Mouse (Mus musculus) neural tube, embryonic 12.5 days (tissue): ENCODE measurements around the gene Ndrg2. TPM values are rescaled to one million over a fixed set of nuclear protein-coding genes. Genes with fewer than 3 reads are reported as not detected.

Source experiments
- ATAC-seq: fragments of 200-750 bp; cut with Nextera tagmentation; 2 replicates; pipeline ENCODE4 v1.8.0; 2017; ENCODE audit warnings: low read depth, mild to moderate bottlenecking, moderate TSS enrichment, moderate library complexity; ENCODE audit not compliant: low FRiP score
- H3K27ac ChIP-seq: fragments of 300-500 bp; sonication (generic); 2 replicates; pipeline ENCODE4 v1.5.1; 2016
- H3K27me3 ChIP-seq: fragments of 300-500 bp; sonication (generic); replicated peaks from 2 replicates; pipeline ENCODE4 v1.6.1; 2016; ENCODE audit warnings: mild to moderate bottlenecking
- H3K36me3 ChIP-seq: fragments of 300-500 bp; sonication (generic); 2 replicates; pipeline ENCODE4 v1.6.1; 2016; ENCODE audit warnings: mild to moderate bottlenecking
- H3K4me1 ChIP-seq: fragments of 300-500 bp; sonication (generic); 2 replicates; pipeline ENCODE4 v1.6.1; 2016
- H3K4me2 ChIP-seq: fragments of 300-500 bp; sonication (generic); replicated peaks from 2 replicates; pipeline ENCODE4 v1.6.1; 2016; ENCODE audit warnings: mild to moderate bottlenecking
- H3K4me3 ChIP-seq: fragments of 300-500 bp; sonication (generic); 2 replicates; pipeline ENCODE4 v1.5.1; 2016
- H3K9ac ChIP-seq: fragments of 300-500 bp; sonication (generic); 2 replicates; pipeline ENCODE4 v1.6.1; 2016; ENCODE audit warnings: mild to moderate bottlenecking
- H3K9me3 ChIP-seq: fragments of 300-500 bp; sonication (generic); 2 replicates; pipeline ENCODE4 v1.6.1; 2016; ENCODE audit warnings: mild to moderate bottlenecking
- WGBS: fragments of 180-500 bp; shearing (Covaris S2); methylation state at CpG from one replicate; pipeline ENCODE4 v1.1.7; 2016; 5-methylcytosine and 5-hydroxymethylcytosine counted together
- polyA plus RNA-seq: library from polyadenylated mRNA; unstranded; fragments of >200 nt; fragmentation: Nextera tagmentation; extraction: Ambion mirVana; gene quantifications from 2 replicates; pipeline ENCODE4 v1.2.1, GENCODE M21; 2016

Gene Ndrg2
- polyA plus RNA-seq, 1 experiment from 2014 or later = 37.5 TPM

DNA sequence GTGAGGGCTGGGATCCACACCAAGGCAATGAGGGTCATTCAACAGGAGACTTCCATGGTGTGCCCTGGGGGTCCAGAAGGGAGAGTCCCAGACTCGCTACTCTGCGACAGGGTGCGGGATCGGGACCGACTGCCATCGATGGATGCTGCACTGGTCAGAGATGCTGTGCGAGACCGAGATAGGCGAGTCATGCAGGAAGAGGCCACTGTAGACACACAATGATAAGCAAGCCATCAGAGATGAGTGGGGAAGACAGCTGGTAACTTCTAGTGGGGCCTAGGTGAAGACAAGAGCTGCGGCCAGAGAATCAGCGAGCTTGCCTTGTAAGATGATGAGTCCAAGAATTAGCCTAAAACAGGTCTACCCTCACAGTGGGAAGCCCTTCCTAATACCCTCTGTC lies 7.9 kb downstream of the Ndrg2 start:
- H3K27ac ChIP-seq = no peak overlapping the region
- H3K36me3 ChIP-seq = no peaks in the 10 kb centered on the region
- peaks cover 3% of the 10 kb centered on the region; the same call in 1 of the 2 replicates for H3K27me3 ChIP-seq
- WGBS = 92% methylated on average over 11 of the region's 11 CpGs
- H3K4me3 ChIP-seq = no peak overlapping the region
- ATAC-seq = no peak
- no peaks in the 10 kb centered on the region for H3K4me1 ChIP-seq
- H3K4me2 ChIP-seq = no peak overlapping the region
- H3K9ac ChIP-seq = no peak overlapping the region
- H3K9me3 ChIP-seq = no peaks in the 10 kb centered on the region

DNA sequence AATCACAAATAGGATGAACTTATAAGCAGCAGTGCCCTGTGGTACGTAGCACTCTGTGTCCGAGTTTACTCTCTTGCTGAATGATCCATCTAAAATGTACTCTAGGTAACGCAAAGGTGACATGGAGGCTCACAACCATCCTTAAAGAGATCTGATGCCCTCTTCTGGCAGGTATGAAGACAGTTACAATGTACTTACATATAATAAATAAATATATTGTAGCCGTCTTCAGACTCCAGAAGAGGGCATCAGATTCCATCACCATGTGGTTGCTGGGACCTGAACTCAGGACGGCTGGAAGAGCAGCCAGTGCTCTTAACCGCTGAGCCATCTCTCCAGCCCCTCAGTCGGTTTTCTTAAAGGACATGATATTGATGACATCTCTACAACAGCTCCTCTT lies 9.3 kb downstream of the Ndrg2 start:
- ATAC-seq = no peak
- 71% methylated on average over 7 of the region's 7 CpGs for WGBS
- H3K36me3 ChIP-seq = no peaks in the 10 kb centered on the region
- no peaks in the 10 kb centered on the region for H3K27me3 ChIP-seq
- no peak overlapping the region for H3K9ac ChIP-seq
- no peak overlapping the region for H3K4me3 ChIP-seq
- no peaks in the 10 kb centered on the region for H3K4me1 ChIP-seq
- no peak overlapping the region for H3K4me2 ChIP-seq
- no peak overlapping the region for H3K27ac ChIP-seq
- no peaks in the 10 kb centered on the region for H3K9me3 ChIP-seq

DNA sequence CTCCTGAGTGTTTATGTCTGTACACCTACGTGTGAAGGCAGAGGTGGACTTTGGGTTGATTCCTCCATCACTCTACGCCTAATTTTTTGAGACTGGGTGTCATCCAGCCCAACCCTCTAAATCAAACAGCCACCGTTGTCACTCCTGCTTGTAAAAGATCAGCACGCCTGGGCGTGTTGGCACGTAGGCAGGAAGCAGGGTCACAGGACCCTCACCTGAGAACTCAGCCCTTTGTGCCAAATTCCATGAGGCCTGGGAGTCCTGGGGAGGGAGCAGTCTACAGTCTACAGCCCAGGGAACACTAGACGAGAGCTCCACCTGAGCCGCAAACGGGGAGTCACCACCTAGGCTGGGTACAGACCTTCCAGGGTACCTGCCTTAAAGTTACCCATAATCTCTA lies 10.2 kb downstream of the Ndrg2 start:
- H3K4me1 ChIP-seq = no peaks in the 10 kb centered on the region
- 0 out of 2 replicates have a peak, but pooled peaks have one; percentile 29 for ATAC-seq
- no peaks in the 10 kb centered on the region for H3K9me3 ChIP-seq
- H3K4me2 ChIP-seq = no peak overlapping the region
- WGBS = 89% methylated on average over 9 of the region's 9 CpGs
- H3K9ac ChIP-seq = no peak overlapping the region
- H3K27ac ChIP-seq = no peak overlapping the region
- H3K27me3 ChIP-seq = no peaks in the 10 kb centered on the region
- no peak overlapping the region for H3K4me3 ChIP-seq
- no peaks in the 10 kb centered on the region for H3K36me3 ChIP-seq

DNA sequence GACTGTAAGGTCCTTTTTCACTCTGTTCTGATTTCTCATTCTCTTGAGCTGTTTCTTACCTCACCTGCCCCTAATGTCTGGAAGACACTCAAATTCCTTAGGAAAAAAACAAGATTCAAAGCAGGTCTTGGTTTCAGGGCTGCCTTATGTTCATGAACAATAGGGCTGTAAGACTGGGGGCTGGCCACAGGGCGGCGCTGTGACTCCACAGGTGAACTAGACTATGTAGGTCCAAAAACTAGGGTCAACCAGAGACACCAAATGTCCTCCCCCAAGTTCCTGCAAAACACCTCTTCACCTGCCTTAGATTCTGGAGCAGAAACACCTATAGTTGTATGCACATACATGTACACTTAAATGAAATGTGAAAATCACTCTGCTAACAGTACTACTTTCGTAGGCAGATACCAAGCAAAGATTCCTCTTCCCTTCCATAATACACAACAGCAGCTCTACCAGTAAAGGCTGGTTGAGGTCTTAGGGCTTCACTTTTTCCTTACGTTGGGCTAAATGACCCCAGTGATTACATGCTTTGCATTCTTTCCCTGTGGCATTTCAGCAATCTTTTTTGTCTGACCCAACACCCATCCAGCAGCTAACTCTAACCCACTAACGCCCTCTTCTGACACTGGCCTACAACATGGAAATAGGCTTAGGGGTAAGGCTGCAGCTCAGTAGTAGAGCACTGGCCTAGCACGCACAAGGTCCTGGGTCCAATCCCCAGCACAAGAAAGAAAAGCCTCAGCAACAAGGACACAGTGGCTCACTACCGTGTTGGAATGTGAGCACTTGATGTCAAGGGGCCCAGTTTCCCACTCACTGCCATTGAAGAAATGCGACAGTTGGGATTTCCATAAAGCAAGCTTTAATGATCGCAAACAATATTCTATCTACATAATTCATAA lies 10.9 kb downstream of the Ndrg2 start:
- H3K9ac ChIP-seq = no peak overlapping the region
- WGBS = 64% methylated on average over 9 of the region's 9 CpGs
- H3K4me1 ChIP-seq = no peaks in the 10 kb centered on the region
- ATAC-seq = peak; percentile 78
- H3K27me3 ChIP-seq = no peaks in the 10 kb centered on the region
- H3K4me3 ChIP-seq = no peak overlapping the region
- no peaks in the 10 kb centered on the region for H3K9me3 ChIP-seq
- H3K4me2 ChIP-seq = no peak overlapping the region
- H3K36me3 ChIP-seq = no peaks in the 10 kb centered on the region
- H3K27ac ChIP-seq = no peak overlapping the region

DNA sequence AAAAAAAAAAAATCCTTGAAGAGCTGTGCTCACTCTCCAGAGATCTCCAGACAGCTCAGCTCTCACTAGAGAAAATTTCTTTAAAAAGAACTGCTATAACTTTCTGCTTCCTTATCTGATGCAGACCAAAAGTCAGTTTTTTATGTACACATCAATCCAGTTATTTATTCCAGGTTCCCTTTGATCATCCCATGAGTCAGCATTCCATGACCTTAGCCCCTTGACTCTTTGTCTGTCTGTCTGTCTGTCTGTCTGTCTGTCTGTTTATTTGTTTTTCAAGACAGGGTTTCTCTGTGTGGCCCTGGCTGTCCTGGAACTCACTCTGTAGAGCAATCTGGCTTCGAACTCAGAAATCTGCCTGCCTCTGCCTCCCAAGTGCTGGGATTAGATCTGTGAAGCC lies 14.6 kb downstream of the Ndrg2 start:
- 92% methylated on average over 1 of the region's 1 CpGs for WGBS
- H3K9me3 ChIP-seq = no peaks in the 10 kb centered on the region
- H3K27ac ChIP-seq = no peak overlapping the region
- H3K4me2 ChIP-seq = no peak overlapping the region
- no peak overlapping the region for H3K9ac ChIP-seq
- H3K27me3 ChIP-seq = no peaks in the 10 kb centered on the region
- H3K4me1 ChIP-seq = no peaks in the 10 kb centered on the region
- H3K4me3 ChIP-seq = no peak overlapping the region
- no peak for ATAC-seq
- H3K36me3 ChIP-seq = peaks cover 5% of the 10 kb centered on the region; the same call in 1 of the 2 replicates

DNA sequence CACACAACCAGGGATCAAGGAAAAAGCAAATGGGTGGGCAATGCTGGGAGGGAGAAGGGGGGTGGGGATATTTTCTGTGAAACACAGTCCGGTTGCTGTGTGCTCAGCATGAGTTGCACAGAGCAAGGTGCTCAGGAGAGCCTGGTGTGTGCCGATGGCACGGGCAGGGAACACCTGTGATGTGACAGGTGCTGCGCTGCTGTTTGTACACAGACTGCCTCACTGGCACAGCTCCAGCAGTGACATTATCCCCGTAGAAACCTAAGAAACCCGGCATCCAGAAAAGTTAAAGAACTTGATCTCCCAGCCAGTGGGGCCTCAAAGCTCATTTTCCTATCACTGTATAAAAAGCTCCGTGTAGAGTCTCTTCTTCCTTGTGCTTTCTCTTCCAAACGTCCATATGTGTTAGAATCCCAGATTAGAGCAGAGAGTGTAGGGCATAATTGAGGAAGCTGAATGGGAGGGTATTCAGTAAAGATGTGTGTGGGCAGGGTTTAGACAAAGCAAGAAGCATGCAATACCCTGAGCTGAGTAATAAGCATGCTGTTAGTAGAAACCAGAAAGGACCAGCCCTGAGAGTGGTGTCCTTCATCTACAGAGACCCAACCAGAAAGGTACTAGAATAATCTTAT lies 17.3 kb downstream of the Ndrg2 start:
- no peak overlapping the region for H3K4me2 ChIP-seq
- H3K9me3 ChIP-seq = no peaks in the 10 kb centered on the region
- H3K27ac ChIP-seq = no peak overlapping the region
- no peak for ATAC-seq
- no peaks in the 10 kb centered on the region for H3K4me1 ChIP-seq
- H3K4me3 ChIP-seq = no peak overlapping the region
- no peak overlapping the region for H3K9ac ChIP-seq
- peaks cover 15% of the 10 kb centered on the region for H3K36me3 ChIP-seq
- WGBS = 83% methylated on average over 8 of the region's 8 CpGs
- H3K27me3 ChIP-seq = no peaks in the 10 kb centered on the region

DNA sequence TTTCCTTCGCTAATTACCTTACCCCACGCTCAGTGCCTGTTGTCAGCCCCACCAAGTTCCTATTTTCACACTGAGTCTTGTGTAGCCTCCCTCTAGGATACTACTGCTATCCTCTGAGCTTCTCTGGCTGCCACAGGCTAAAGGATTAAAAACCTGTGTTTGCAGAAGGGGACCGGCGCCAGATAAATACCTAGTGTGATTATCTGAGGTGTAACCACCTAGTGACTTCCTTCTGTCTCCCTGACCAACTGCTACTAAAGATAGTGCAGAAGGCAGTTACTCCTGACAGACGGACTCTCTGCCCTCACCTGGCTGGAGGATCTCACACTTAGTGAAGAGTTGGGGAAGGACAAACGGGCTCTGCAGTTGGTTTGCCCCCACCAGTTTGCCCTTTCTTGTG lies 17.9 kb downstream of the Ndrg2 start:
- Histone ChIP-seq H3K4me3 (no peak overlapping the region), H3K9ac (no peak overlapping the region)

DNA sequence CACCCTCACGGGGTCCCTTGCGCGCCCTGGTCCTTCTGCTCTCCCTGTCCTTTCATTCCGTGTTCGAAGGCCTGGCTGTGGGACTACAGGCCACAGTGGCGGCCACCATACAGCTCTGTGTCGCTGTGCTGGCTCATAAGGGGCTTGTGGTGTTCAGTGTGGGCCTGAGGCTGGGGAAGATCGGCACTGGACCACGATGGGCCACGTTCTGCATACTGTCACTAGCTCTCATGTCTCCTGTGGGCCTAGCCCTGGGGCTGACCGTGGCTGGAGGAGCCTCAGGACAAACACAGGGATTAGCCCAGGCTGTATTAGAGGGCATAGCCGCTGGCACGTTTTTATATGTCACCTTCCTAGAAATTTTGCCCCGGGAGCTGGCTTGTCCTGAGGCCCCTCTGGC lies 18.9 kb downstream of the Ndrg2 start:
- Histone ChIP-seq H3K36me3 (peaks cover 30% of the 10 kb centered on the region), H3K4me1 (no peaks in the 10 kb centered on the region), H3K9me3 (no peaks in the 10 kb centered on the region), H3K27me3 (no peaks in the 10 kb centered on the region), H3K4me3 (no peak overlapping the region), H3K27ac (no peak overlapping the region), H3K9ac (no peak overlapping the region), H3K4me2 (no peak overlapping the region)
- 83% methylated on average over 14 of the region's 14 CpGs for WGBS
- no peak for ATAC-seq

More for the DNA sequence above, 17.9 kb downstream of the Ndrg2 start:
- Histone ChIP-seq H3K9me3 (no peaks in the 10 kb centered on the region), H3K4me1 (no peaks in the 10 kb centered on the region), H3K36me3 (peaks cover 21% of the 10 kb centered on the region), H3K27me3 (no peaks in the 10 kb centered on the region), H3K4me2 (no peak overlapping the region), H3K27ac (no peak overlapping the region)
- 86% methylated on average over 6 of the region's 6 CpGs for WGBS
- no peak for ATAC-seq

DNA sequence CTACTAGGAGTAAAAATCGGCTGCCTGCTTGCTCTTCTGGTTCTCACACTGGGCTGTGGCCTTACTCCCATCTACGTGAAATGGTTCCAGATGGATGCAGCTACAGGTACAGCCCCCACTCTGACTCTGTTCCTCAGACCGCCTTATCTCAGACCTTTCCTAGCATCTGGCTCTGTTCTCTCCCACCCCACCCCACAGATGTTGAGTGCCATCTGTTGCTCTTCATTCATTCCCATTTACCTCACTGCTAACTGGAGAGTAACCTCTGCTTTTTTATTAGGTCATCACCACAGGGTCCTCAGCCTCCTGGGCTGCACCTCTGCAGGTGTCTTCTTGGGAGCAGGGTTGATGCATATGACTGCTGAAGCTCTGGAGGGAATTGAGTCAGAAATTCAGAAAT lies 20.1 kb downstream of the Ndrg2 start:
- no peak for ATAC-seq

DNA sequence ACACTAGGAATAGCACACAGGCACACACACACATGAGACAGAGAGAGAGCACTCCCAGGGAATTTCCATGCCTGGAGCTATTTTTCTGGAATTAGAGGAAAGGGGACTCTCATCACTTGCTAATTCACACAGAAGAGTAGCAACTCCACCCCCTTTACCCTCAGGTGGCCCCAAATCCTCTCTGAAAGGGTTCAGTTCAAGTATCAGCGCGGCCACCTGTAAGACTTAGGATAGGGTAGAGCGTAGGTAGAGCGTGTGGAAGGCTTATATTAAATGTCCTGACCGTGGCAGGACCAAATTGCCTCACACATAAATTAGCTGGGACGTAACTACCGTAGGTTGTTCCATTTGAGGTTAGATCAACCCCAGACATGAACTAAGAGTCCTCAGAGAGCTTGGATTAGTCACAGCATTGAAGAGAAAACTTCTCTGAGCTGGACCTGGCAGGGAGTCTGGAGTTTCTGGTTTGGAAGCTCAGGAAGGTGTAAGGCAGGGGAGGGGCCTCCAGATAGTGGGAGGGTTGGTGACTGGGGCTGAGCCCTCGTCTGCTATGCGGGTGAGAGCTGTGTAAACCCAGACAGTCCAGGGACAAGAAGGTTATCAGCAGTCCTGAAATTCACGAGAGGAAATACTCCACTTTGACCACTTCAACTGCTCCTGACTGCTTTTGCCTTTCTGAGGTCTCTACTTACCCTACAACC lies 20.7 kb downstream of the Ndrg2 start:
- no peak for ATAC-seq
- Histone ChIP-seq H3K36me3 (peaks cover 48% of the 10 kb centered on the region), H3K9me3 (no peaks in the 10 kb centered on the region), H3K4me2 (no peak overlapping the region), H3K27me3 (no peaks in the 10 kb centered on the region), H3K4me1 (no peaks in the 10 kb centered on the region), H3K4me3 (no peak overlapping the region), H3K27ac (no peak overlapping the region), H3K9ac (no peak overlapping the region)
- WGBS = 33% methylated on average over 10 of the region's 10 CpGs

More for the DNA sequence above, 20.1 kb downstream of the Ndrg2 start:
- no peaks in the 10 kb centered on the region for H3K9me3 ChIP-seq
- peaks cover 43% of the 10 kb centered on the region for H3K36me3 ChIP-seq
- no peak overlapping the region for H3K4me2 ChIP-seq
- no peak overlapping the region for H3K9ac ChIP-seq
- no peaks in the 10 kb centered on the region for H3K4me1 ChIP-seq
- H3K27me3 ChIP-seq = no peaks in the 10 kb centered on the region
- 63% methylated on average over 3 of the region's 3 CpGs for WGBS
- H3K4me3 ChIP-seq = no peak overlapping the region
- no peak overlapping the region for H3K27ac ChIP-seq

DNA sequence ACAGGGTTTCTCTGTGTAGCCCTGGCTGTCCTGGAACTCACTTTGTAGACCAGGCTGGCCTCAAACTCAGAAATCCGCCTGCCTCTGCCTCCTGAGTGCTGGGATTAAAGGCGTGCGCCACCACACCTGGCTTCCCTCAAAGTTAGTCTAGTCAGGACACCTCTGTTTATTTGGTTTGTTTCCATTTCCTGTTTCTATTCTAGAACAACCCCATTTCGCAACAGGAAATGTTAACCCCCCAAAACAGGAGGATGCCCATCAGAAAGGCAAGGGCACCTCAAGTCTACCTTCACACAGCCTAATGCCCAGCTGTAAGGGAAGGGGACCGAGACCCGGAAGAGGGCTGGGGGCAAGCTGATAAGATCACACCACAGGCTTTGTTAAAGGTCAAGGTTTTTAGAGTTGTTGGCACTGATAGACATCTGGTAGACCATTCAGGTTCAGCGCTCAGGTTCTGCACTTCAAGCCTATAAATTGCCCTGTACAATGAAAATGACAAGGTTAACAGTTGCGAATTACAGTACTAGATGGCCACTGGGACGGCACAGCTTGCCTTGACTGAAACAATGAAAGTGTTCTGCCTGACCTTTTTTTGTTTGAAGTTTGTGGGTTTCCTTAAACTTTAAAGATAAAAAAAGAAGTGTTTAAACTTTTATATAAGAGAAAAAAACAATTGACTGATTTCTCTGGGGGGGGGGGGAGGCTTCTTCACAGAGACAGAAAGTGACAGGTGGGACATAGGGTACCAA lies 21.6 kb downstream of the Ndrg2 start, which contains the start of gene Slc39a2:
TSS of gene Slc39a2 (plus strand) at position 699 of the 749 bp plus-strand sequence.
- H3K9ac ChIP-seq = no peak within 1 kb of the TSS
- no peak for ATAC-seq
- H3K9me3 ChIP-seq = no peaks in the 10 kb centered on the region
- no peaks in the 10 kb centered on the region for H3K27me3 ChIP-seq
- WGBS = 94% methylated on average over 9 of the region's 9 CpGs
- H3K27ac ChIP-seq = no peak within 1 kb of the TSS
- no peak within 1 kb of the TSS for H3K4me3 ChIP-seq
- H3K36me3 ChIP-seq = peaks cover 57% of the 10 kb centered on the region
- H3K4me1 ChIP-seq = no peaks in the 10 kb centered on the region
- no peak within 1 kb of the TSS for H3K4me2 ChIP-seq

DNA sequence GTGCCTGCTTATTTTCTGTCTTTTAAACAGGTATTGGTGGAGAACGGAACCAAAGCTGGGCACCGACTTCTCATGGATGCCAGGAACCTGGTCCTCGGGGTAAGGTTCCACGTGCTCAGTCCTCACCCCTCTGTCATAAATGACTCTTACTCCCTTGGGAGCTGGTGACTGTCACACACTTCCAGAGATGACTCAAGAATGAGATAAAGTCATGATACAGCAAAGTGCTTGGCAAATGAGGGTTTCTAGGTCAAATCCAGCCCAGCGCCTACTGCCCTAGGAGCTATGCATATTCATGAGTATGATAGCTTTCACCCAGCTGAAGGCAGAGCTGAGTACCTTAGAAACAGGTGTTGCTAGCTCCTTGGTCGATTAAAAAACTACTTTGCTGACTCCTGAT lies 24.1 kb downstream of the Ndrg2 start:
- Histone ChIP-seq H3K9me3 (no peaks in the 10 kb centered on the region), H3K36me3 (peaks cover 62% of the 10 kb centered on the region), H3K4me1 (peaks cover 11% of the 10 kb centered on the region), H3K9ac (no peak overlapping the region), H3K4me3 (no peak overlapping the region), H3K4me2 (no peak overlapping the region), H3K27ac (no peak overlapping the region), H3K27me3 (no peaks in the 10 kb centered on the region)
- 88% methylated on average over 6 of the region's 6 CpGs for WGBS
- ATAC-seq = no peak
